Mouse (Mus musculus): ENCODE data around the gene Stac2.

Stac2 gene

DNA sequence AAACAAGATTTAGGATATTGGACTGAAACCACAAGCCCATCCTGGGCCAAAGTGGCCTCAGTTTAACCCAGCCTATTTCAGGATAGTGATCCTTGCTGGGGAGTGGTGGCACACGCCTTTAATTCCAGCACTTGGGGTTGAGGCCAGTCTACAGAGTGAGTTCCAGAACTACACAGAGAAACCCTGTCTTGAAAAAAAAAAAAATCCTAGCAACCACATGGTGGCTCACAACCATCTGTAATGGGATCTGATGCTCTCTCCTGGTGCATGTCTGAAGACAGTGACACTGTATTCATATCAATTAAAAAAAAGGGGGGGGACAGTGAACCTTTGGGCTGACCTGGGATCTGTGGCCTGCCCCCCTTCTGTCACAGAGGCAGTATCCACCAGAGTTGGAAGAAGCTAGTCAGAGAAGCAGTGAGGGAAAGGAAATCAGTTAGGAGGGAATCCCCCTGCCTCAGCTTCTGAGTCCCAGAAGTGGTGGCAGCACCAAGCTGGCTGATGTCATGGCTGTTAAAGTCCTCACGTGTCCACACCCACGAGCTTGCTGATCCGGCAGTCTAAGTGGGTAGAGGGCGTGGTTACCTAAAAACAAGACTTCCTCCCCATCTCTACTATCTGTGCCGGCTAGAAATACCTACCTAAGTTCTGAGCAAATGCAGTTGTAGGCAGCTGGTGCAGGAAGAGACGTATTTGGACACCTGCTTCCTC is 54.2 kb downstream of the Stac2 start:
- DNase-seq (ENCODE audit: low spot score in 2 of 2): peak in 1 of 2 experiments; percentile 45

DNA sequence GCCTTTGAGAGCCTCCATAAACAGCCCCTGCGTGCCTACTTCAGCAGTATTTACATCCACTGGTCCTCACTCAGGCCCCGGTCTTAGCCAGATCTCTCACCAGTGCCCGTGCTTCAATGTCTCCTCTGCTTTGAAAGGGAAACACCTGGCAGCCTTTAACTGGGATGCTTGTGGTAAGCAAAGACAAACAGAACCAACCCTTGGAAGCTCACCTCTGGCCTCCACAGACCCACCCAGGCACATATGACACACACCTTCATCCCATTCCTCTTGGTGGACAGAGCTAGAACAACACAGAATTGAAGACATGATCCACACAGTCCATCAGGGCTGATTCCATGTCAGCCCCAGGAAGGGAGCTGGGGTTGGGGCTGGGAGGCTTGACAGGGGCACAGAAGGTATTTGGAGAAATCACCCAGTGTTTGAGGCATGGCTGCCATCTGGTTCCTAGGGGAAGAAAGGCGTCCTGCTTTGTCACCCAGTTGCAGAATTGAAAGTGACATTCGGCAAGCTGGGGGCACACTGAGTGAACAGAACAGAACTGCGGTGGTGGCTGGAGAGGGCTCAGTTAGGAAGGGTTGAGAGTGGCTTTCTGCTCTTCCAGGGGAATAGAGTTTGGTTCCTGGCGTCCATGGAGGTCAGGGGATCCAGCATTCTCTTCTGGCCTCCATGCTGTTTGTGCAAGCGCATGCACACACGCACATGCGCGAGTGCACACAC is 55.0 kb downstream of the Stac2 start:
- peak in 1 of 2 experiments; percentile 16 for DNase-seq (ENCODE audit: low spot score in 2 of 2)

- no peak for DNase-seq (ENCODE audit: low spot score in 2 of 2)
These were observed 55.8 kb downstream of the Stac2 start for GRCm38 (mm10) chr11:97997387-97997960.

GRCm38 (mm10) chr11:97996691-97997090 is 56.6 kb downstream of the Stac2 start:
- DNase-seq (ENCODE audit: low spot score in 2 of 2): no peak

- no peak for DNase-seq (ENCODE audit: low spot score in 2 of 2)
These were observed 57.5 kb downstream of the Stac2 start, which contains the start of gene Arl5c for GRCm38 (mm10) chr11:97995564-97996288. Gene Arl5c, minus strand, starts transcription at chr11:97996181.

- peak; percentile 70 to 80 for DNase-seq (ENCODE audit: low spot score in 2 of 2)
These were observed 58.6 kb downstream of the Stac2 start for GRCm38 (mm10) chr11:97994539-97995100.

DNA sequence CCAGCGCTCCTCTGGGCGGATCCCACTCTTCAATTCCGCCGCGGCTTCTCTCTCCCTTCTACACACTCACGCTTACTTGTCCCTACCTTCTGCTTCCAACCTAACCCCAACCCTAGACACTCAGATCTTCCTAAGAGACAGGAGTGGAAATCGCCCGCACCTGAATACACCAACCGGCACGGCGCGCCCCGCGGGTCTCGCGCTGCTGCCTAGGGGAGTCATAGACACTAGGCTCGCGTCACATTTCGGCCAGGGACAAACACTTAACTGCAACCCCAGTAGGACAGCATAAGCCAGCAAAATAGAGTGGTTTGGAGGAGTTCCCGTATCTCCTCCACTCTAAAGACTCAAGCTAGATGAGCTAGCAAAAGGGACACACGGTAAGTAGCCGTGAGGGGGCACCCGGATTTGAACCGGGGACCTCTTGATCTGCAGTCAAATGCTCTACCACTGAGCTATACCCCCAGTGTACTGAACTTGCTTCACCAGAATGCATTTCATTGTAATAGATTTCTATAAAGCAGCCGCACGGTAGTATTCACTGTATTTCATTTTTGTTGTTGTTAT is 64.6 kb downstream of the Stac2 start:
- DNase-seq (ENCODE audit: low spot score in 2 of 2): peak; percentile 89 to 91

DNA sequence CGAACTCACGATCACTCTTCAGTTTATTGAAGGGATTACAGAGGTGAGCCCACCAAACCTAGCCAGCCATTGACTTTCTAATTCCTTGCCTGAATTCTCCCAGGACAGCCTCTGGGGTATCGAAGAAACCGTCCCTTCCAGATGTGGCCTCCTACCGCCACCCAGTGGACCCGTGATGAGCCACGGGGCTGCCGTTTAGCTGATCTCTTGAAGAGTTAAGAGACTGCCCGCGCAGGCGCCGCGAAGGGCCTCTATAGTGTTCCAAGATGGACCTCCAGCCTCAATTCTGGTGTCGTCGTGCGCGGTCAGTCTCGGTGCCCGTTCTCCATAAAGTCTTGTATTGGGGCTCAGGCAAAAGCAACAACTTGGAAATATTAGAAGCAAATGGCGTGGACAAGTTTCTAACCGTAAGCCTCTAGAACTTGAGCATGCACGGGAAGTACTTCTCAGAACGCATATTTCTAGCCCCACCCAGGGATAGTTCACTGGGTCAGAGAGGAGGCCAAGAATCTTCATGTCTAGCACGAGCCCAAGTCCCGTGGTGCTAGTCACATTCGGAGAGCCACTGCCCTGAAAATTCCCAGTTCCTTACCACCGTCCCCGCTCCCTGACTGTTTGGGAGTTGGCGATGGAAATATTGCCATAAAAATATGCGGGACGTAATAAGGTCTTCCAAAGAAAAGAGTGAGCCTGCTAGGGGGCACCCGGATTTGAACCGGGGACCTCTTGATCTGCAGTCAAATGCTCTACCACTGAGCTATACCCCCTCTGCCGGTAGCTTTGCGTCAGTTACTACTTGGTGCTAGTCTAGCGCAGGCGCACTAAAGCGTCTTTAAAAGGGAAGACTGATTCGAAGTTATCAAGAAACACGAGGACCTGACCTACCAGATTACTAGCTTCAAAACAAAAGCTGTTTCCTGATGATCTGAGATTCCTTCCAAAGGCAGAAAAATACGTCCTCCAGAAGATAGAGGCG is 65.4 kb downstream of the Stac2 start:
- DNase-seq (ENCODE audit: low spot score in 2 of 2): peak; percentile 98 to 99

- DNase-seq (ENCODE audit: low spot score in 2 of 2): no peak
These were observed 66.4 kb downstream of the Stac2 start for GRCm38 (mm10) chr11:97986738-97987465.

Data from right cerebral cortex, adult 2 months (tissue).